Mouse (Mus musculus): ENCODE measurements around the gene Pym1. TPM values are rescaled to one million over a fixed set of nuclear protein-coding genes. Genes with fewer than 3 reads are reported as not detected.
"Not testable (repeated sequence)": the region's sequence is repeated elsewhere in the genome, so short reads cannot be mapped to it uniquely, and the experiment has no call there.

The Pym1 gene
- 46.5 and 50.0 TPM in 2 replicates for polyA plus RNA-seq (2015; fragmentation: Nextera tagmentation; extraction: Ambion mirVana)

- H3K9me3 ChIP-seq: no peaks in the 10 kb centered on the region
- ATAC-seq (ENCODE audit: low FRiP score): no peak; the same call in none of the 2 replicates
- peak within 1 kb of the TSS; percentile 88 for H3K9ac ChIP-seq
- peak within 1 kb of the TSS; percentile 92 for H3K4me2 ChIP-seq
- H3K4me3 ChIP-seq: peak within 1 kb of the TSS; percentile 76
- H3K4me1 ChIP-seq (replicated peaks): peaks cover 47% of the 10 kb centered on the region
- peaks cover under 1% of the 10 kb centered on the region; the same call in 1 of the 2 replicates for H3K36me3 ChIP-seq
- H3K27ac ChIP-seq: peak within 1 kb of the TSS; percentile 95
- under 1% methylated on average over 36 of the region's 36 CpGs for WGBS
- peaks cover 40% of the 10 kb centered on the region for H3K27me3 ChIP-seq
Observed at GRCm38 (mm10) chr10:128747646-128748251, at the start of gene Pym1. TSS of gene Pym1 (plus strand) at chr10:128747889.

GRCm38 (mm10) chr10:128699006-128699405, 48.7 kb upstream of the Pym1 start:
- Histone ChIP-seq H3K4me1 (replicated peaks) (peaks cover 15% of the 10 kb centered on the region), H3K4me3 (no peak overlapping the region), H3K4me2 (no peak overlapping the region), H3K9me3 (no peaks in the 10 kb centered on the region), H3K9ac (no peak overlapping the region), H3K36me3 (peaks cover 8% of the 10 kb centered on the region; the same call in 1 of the 2 replicates), H3K27me3 (no peaks in the 10 kb centered on the region), H3K27ac (no peak overlapping the region)
- ATAC-seq (ENCODE audit: low FRiP score): no peak
- 88% methylated on average over 5 of the region's 5 CpGs for WGBS

- Histone ChIP-seq H3K9me3 (no peaks in the 10 kb centered on the region), H3K9ac (no peak overlapping the region), H3K4me2 (no peak overlapping the region), H3K27ac (no peak overlapping the region), H3K27me3 (no peaks in the 10 kb centered on the region), H3K36me3 (peaks cover 8% of the 10 kb centered on the region; the same call in 1 of the 2 replicates), H3K4me3 (no peak overlapping the region), H3K4me1 (replicated peaks) (peaks cover 16% of the 10 kb centered on the region)
- WGBS: 91% methylated on average over 11 of the region's 11 CpGs
- ATAC-seq (ENCODE audit: low FRiP score): no peak
Observed at GRCm38 (mm10) chr10:128699611-128700010, 48.1 kb upstream of the Pym1 start.

GRCm38 (mm10) chr10:128700712-128701111, 47.0 kb upstream of the Pym1 start:
- Histone ChIP-seq H3K9ac (no peak overlapping the region), H3K27ac (no peak overlapping the region), H3K27me3 (no peaks in the 10 kb centered on the region), H3K36me3 (peaks cover 8% of the 10 kb centered on the region; the same call in 1 of the 2 replicates), H3K4me2 (no peak overlapping the region), H3K9me3 (no peaks in the 10 kb centered on the region), H3K4me3 (no peak overlapping the region), H3K4me1 (replicated peaks) (peaks cover 13% of the 10 kb centered on the region)
- 97% methylated on average over 5 of the region's 5 CpGs for WGBS
- no peak for ATAC-seq (ENCODE audit: low FRiP score)

- H3K4me1 ChIP-seq (replicated peaks): peaks cover 13% of the 10 kb centered on the region
- no peak for ATAC-seq (ENCODE audit: low FRiP score)
- no peak overlapping the region for H3K9ac ChIP-seq
- WGBS: 81% methylated on average over 6 of the region's 6 CpGs
- no peak overlapping the region for H3K4me3 ChIP-seq
- no peak overlapping the region for H3K4me2 ChIP-seq
- no peaks in the 10 kb centered on the region for H3K27me3 ChIP-seq
- no peaks in the 10 kb centered on the region for H3K9me3 ChIP-seq
- H3K36me3 ChIP-seq: peaks cover 8% of the 10 kb centered on the region; the same call in 1 of the 2 replicates
- H3K27ac ChIP-seq: no peak overlapping the region
Observed at GRCm38 (mm10) chr10:128702328-128703007, 45.2 kb upstream of the Pym1 start.

GRCm38 (mm10) chr10:128703895-128704294, 43.8 kb upstream of the Pym1 start, which contains the start of gene Pmel:
TSS of gene Pmel (plus strand) at chr10:128704195.
- peak within 1 kb of the TSS; percentile 82 for H3K27ac ChIP-seq
- peaks cover 13% of the 10 kb centered on the region for H3K4me1 ChIP-seq (replicated peaks)
- no peaks in the 10 kb centered on the region for H3K27me3 ChIP-seq
- H3K4me3 ChIP-seq: peak within 1 kb of the TSS; percentile 66
- H3K9ac ChIP-seq: peak within 1 kb of the TSS; percentile 63
- H3K4me2 ChIP-seq: peak within 1 kb of the TSS; percentile 87
- WGBS: 23% methylated on average over 4 of the region's 4 CpGs
- H3K9me3 ChIP-seq: no peaks in the 10 kb centered on the region
- H3K36me3 ChIP-seq: peaks cover 7% of the 10 kb centered on the region; the same call in 1 of the 2 replicates
- ATAC-seq (ENCODE audit: low FRiP score): no peak

GRCm38 (mm10) chr10:128704491-128705316, 43.0 kb upstream of the Pym1 start, which contains the start of gene Cdk2:
TSS of gene Cdk2 (minus strand) at chr10:128705031.
- Histone ChIP-seq H3K27ac (peak within 1 kb of the TSS; percentile 82), H3K4me2 (peak within 1 kb of the TSS; percentile 87), H3K4me1 (replicated peaks) (peaks cover 13% of the 10 kb centered on the region), H3K9me3 (no peaks in the 10 kb centered on the region), H3K27me3 (no peaks in the 10 kb centered on the region), H3K9ac (peak within 1 kb of the TSS; percentile 63), H3K4me3 (peak within 1 kb of the TSS; percentile 66), H3K36me3 (0 out of 2 replicates have a peak, but pooled peaks cover 5% of the 10 kb centered on the region)
- WGBS: under 1% methylated on average over 57 of the region's 62 CpGs
- ATAC-seq (ENCODE audit: low FRiP score): peak; percentile 95

- Histone ChIP-seq H3K4me2 (peak overlapping the region; percentile 87), H3K4me1 (replicated peaks) (peaks cover 13% of the 10 kb centered on the region), H3K4me3 (peak overlapping the region; percentile 66), H3K9ac (peak overlapping the region; percentile 63; the same call in 1 of the 2 replicates), H3K36me3 (0 out of 2 replicates have a peak, but pooled peaks cover 5% of the 10 kb centered on the region), H3K9me3 (no peaks in the 10 kb centered on the region), H3K27me3 (no peaks in the 10 kb centered on the region), H3K27ac (no peak overlapping the region)
- 0 out of 2 replicates have a peak, but pooled peaks have one; percentile 27 for ATAC-seq (ENCODE audit: low FRiP score)
- WGBS: 8% methylated on average over 11 of the region's 11 CpGs
Observed at GRCm38 (mm10) chr10:128705317-128705693, 42.4 kb upstream of the Pym1 start.

GRCm38 (mm10) chr10:128711318-128711717, 36.4 kb upstream of the Pym1 start:
- H3K36me3 ChIP-seq; H3K9me3 ChIP-seq; H3K27ac ChIP-seq; H3K9ac ChIP-seq; H3K27me3 ChIP-seq; ATAC-seq (ENCODE audit: low FRiP score); H3K4me2 ChIP-seq; H3K4me3 ChIP-seq; H3K4me1 ChIP-seq (replicated peaks): not testable (repeated sequence)
- 99% methylated on average over 7 of the region's 7 CpGs for WGBS

- Histone ChIP-seq H3K4me3 (no peak overlapping the region), H3K4me2 (no peak overlapping the region), H3K9me3 (no peaks in the 10 kb centered on the region), H3K4me1 (replicated peaks) (no peaks in the 10 kb centered on the region), H3K9ac (no peak overlapping the region), H3K27me3 (no peaks in the 10 kb centered on the region; the same call in 1 of the 2 replicates), H3K36me3 (no peaks in the 10 kb centered on the region), H3K27ac (no peak overlapping the region)
- ATAC-seq (ENCODE audit: low FRiP score): no peak
- 88% methylated on average over 19 of the region's 19 CpGs for WGBS
Observed at GRCm38 (mm10) chr10:128715559-128716537, 31.8 kb upstream of the Pym1 start.

GRCm38 (mm10) chr10:128725466-128725865, 22.2 kb upstream of the Pym1 start:
- H3K4me2 ChIP-seq; H3K9me3 ChIP-seq; H3K27ac ChIP-seq; H3K4me1 ChIP-seq (replicated peaks); H3K36me3 ChIP-seq; ATAC-seq (ENCODE audit: low FRiP score); H3K9ac ChIP-seq; H3K27me3 ChIP-seq; H3K4me3 ChIP-seq: not testable (repeated sequence)
- 96% methylated on average over 3 of the region's 4 CpGs for WGBS

Data from hindbrain, embryonic 13.5 days (tissue).